Mouse (Mus musculus): ENCODE results near the gene Erf.

DNA sequence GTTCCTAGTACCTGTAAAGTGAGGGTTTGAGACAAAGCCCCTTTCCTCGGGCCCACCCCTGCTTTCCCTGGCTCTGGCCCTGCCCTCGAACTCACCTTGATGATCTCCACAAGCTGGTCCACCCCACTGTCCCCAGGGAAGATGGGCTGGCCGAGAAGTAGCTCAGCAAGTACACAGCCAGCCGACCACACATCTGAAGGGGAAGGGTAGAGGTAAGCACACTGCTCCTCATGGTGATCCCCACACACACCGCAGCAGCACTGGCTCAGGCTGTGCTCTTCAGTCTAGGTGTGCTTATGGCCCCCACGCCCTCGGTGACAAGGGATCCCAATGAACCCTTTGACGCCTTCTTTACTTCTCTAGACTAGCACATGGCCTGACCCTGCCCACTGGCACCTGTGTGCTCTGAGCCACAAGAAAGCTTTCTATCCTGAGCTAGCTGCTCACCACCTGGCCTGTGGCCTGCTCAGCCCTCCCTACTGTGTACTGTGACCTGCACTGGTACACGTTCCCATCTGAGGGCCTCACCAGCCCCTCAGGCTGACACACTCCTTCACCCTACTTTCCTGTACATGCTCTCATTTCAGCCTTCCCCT, 19.8 kb downstream of the Erf start:
- TF ChIP-seq GATA1 (IDR thresholded peaks at IDR 0.05; ENCODE audit: borderline replicate concordance, low read length) (no peak), FLI1 (IDR thresholded peaks at IDR 0.05; ENCODE audit: low read length) (no peak)

Measured in megakaryocyte, embryonic 14.5 days (primary cell).